9 mouse cellular contexts compared by ENCODE assay signal in the genomic region with DNA sequence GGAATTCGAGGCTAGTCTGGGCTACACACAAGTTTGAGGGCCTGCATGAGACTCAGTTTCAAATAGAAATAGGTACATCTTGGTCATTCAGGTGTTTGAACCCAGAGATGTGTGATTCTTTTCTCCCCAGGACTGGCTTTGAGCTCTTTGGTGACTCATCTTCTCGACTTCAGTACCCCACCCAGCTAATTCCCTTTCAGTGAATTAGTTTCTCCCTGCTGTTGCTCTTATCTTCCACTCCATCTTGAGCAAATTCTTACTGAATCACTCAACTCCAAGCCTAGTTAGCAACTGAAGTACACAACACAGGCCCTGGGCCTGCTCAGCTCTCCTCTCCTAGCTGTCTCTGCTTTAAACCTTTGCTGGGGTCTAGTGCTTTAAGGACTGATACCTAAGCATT. TPM values are rescaled to one million over a fixed set of nuclear protein-coding genes. Genes with fewer than 3 reads are reported as not detected.
DNase-seq lines count a peak whose midpoint lies in the region; ATAC-seq and TF ChIP-seq lines count a peak whose summit lies in the region.
"Had no signal": no experiment of that assay in that cellular context is flagged by ENCODE, and none has a peak within 500 bp of the region (broad histone marks: within the 10 kb centered on the region; RNA-seq: fewer than 3 reads in every experiment).

No protein-coding gene starts in this region.

- peak overlapping the region; percentile 85 for H3ac ChIP-seq in C2C12 (ENCODE audit: control insufficient read depth, insufficient read length, low read depth)

- H3K4me2 ChIP-seq in forebrain, embryonic 12.5 days = peak overlapping the region; percentile 74
- peak overlapping the region; percentile 85 for H3K4me2 ChIP-seq in liver, embryonic 14.5 days (ENCODE audit: low read depth)

- 70% methylated on average over 2 of the region's 2 CpGs for whole genome bisulfite sequencing in forebrain, embryonic 12.5 days
- 21% methylated on average over 2 of the region's 2 CpGs for WGBS in liver, embryonic 14.5 days (ENCODE audit: insufficient replicate concordance)

- ATAC-seq in forebrain, embryonic 12.5 days (ENCODE audit: low FRiP score) = no peak
- peak; percentile 6; the same call in 1 of the 2 replicates for ATAC-seq in liver, embryonic 14.5 days (ENCODE audit: insufficient read depth)

- no peak for TF ChIP-seq CTCF in C2C12 (IDR thresholded peaks at IDR 0.05; ENCODE audit: control insufficient read depth, insufficient read depth, insufficient read length)
- TF ChIP-seq CTCF in E14TG2a.4 (conservative IDR thresholded peaks at IDR 0.05; ENCODE audit: low read length) = no peak
- no peak for TF ChIP-seq CTCF in liver, embryonic 14.5 days (IDR thresholded peaks at IDR 0.05; ENCODE audit: low read depth)
- no peak for TF ChIP-seq CTCF in layer of hippocampus, adult 2 months (conservative IDR thresholded peaks at IDR 0.05)

- no peak overlapping the region for H3K27ac ChIP-seq in forebrain, embryonic 12.5 days
- peak overlapping the region; percentile 59 for H3K27ac ChIP-seq in liver, embryonic 14.5 days
- H3K27ac ChIP-seq in layer of hippocampus, adult 2 months = no peak overlapping the region

- H3K36me3 ChIP-seq in C2C12 (ENCODE audit: control insufficient read depth, insufficient read depth) (peaks cover 30% of the 10 kb centered on the region), E14TG2a.4 (ENCODE audit: insufficient read depth, low read length) (peaks cover 48% of the 10 kb centered on the region)
- peaks cover 25% of the 10 kb centered on the region for H3K36me3 ChIP-seq in forebrain, embryonic 12.5 days (replicated peaks)
- H3K36me3 ChIP-seq in liver, embryonic 14.5 days (replicated peaks; ENCODE audit: control insufficient read depth, insufficient read depth, low read depth) = peaks cover 22% of the 10 kb centered on the region

- H3K4me1 ChIP-seq in E14TG2a.4 (replicated peaks; ENCODE audit: low read depth, low read length) = peaks cover 62% of the 10 kb centered on the region
- H3K4me1 ChIP-seq in forebrain, embryonic 12.5 days = peaks cover 24% of the 10 kb centered on the region
- peaks cover 15 to 17% of the 10 kb centered on the region in 2 experiments for H3K4me1 ChIP-seq in liver, embryonic 14.5 days (replicated peaks; ENCODE audit: control insufficient read depth in 2 of 2, insufficient read depth in 2 of 2, low read length in 1 of 2)

- H3K27me3 ChIP-seq in C2C12 (ENCODE audit: control insufficient read depth, insufficient read depth, insufficient read length) (no peaks in the 10 kb centered on the region), E14TG2a.4 (ENCODE audit: insufficient read depth, low read length) (no peaks in the 10 kb centered on the region)
- no peaks in the 10 kb centered on the region; the same call in 1 of the 2 replicates for H3K27me3 ChIP-seq in forebrain, embryonic 12.5 days
- no peaks in the 10 kb centered on the region for H3K27me3 ChIP-seq in liver, embryonic 14.5 days (ENCODE audit: control insufficient read depth, insufficient read depth, low read length)

- peak; percentile 55 to 65 (median 62) for DNase-seq in liver, embryonic 14.5 days (ENCODE audit: low read depth in 3 of 3, low spot score in 3 of 3)
- DNase-seq in layer of hippocampus, postnatal 36 days = no peak
- no peak for DNase-seq in layer of hippocampus, adult 2 months (ENCODE audit: low spot score in 2 of 2)
- DNase-seq in frontal cortex, postnatal 10 days (ENCODE audit: low spot score in 2 of 2) = no peak
- DNase-seq in gastrocnemius, adult 8-10 months (ENCODE audit: low spot score in 2 of 2) = no peak
- DNase-seq: cerebellum, postnatal 25 days had no signal

- no peaks in the 10 kb centered on the region for H3K9me3 ChIP-seq in E14TG2a.4 (ENCODE audit: low read length)
- H3K9me3 ChIP-seq in forebrain, embryonic 12.5 days = no peaks in the 10 kb centered on the region
- no peaks in the 10 kb centered on the region for H3K9me3 ChIP-seq in liver, embryonic 14.5 days (ENCODE audit: control insufficient read depth, low read length)

- H3K4me3 ChIP-seq in C2C12 (ENCODE audit: insufficient read depth, poor library complexity, severe bottlenecking) (peak overlapping the region; percentile 94), E14TG2a.4 (replicated peaks; ENCODE audit: low read length) (peak overlapping the region; percentile 97)
- peak overlapping the region; percentile 86 for H3K4me3 ChIP-seq in forebrain, embryonic 12.5 days (replicated peaks)
- peak overlapping the region; percentile 77 to 82 for H3K4me3 ChIP-seq in liver, embryonic 14.5 days (ENCODE audit: insufficient read depth in 1 of 2, low read depth in 2 of 2, low read length in 2 of 2)
- H3K4me3 ChIP-seq in layer of hippocampus, adult 2 months = no peak overlapping the region; the same call in 1 of the 2 replicates

- no peak overlapping the region for H3K9ac ChIP-seq in forebrain, embryonic 12.5 days
- peak overlapping the region; percentile 72 for H3K9ac ChIP-seq in liver, embryonic 14.5 days (replicated peaks)

- peak; percentile 30 for TF ChIP-seq EP300 in liver, embryonic 14.5 days (IDR thresholded peaks at IDR 0.05; ENCODE audit: low read depth)

- H3K79me3 ChIP-seq in C2C12 (ENCODE audit: low read depth) = peaks cover 48% of the 10 kb centered on the region

- H3K79me2 ChIP-seq in C2C12 (ENCODE audit: control insufficient read depth, insufficient read depth) = peaks cover 63% of the 10 kb centered on the region

TF ChIP-seq in C2C12, 6 proteins besides CTCF, POLR2A, EP300 and RAD21:
- no peak for TF ChIP-seq MYOG (IDR thresholded peaks at IDR 0.05; ENCODE audit: control insufficient read depth, extremely low read depth, insufficient read length)
- no peak for TF ChIP-seq CEBPB (IDR thresholded peaks at IDR 0.05; ENCODE audit: low read depth)
- no peak for TF ChIP-seq USF1 (IDR thresholded peaks at IDR 0.05; ENCODE audit: low read depth)
- TF ChIP-seq FOSL1 (IDR thresholded peaks at IDR 0.05; ENCODE audit: insufficient read depth, low read length, poor library complexity, severe bottlenecking) = no peak
- no peak for TF ChIP-seq MAX (IDR thresholded peaks at IDR 0.05)
- TF ChIP-seq MYOD1 (IDR thresholded peaks at IDR 0.05; ENCODE audit: control insufficient read depth, insufficient read length, low read depth) = no peak
TF ChIP-seq in C2C12: peak in this region for 0.

RNA-seq across cellular contexts. Expression of a gene that starts 1.6 kb away (rescaled TPM):
- polyA plus RNA-seq in C2C12 (2012; fragmentation: generic; extraction: Trizol) = 271 TPM
- polyA plus RNA-seq in forebrain, embryonic 12.5 days (2016; fragmentation: Nextera tagmentation; extraction: Ambion mirVana) = 168 and 185 TPM in 2 replicates
- polyA plus RNA-seq in liver, embryonic 14.5 days (2012; rRNA removed) = 92.3 and 110 TPM in 2 replicates
- polyA plus RNA-seq in liver, embryonic 14.5 days (2014; fragmentation: Nextera tagmentation; extraction: Ambion mirVana) = 191 and 199 TPM in 2 replicates
- 10 to 100 TPM; 17.0 to 19.2 TPM for total RNA-seq in layer of hippocampus, postnatal 36 days (2021)
- 10 to 100 TPM; 17.9 to 20.4 TPM for total RNA-seq in layer of hippocampus, adult 2 months (2021)
- 10 to 100 TPM; 10.6 to 12.0 (median 11.7) TPM for total RNA-seq in gastrocnemius, adult 8-10 months (2022)

RNA-seq across cellular contexts. Expression of a gene that starts 17.6 kb away (rescaled TPM):
- polyA plus RNA-seq in C2C12 (2012; fragmentation: generic; extraction: Trizol) = 26.6 TPM
- 37.1 and 38.0 TPM in 2 replicates for polyA plus RNA-seq in forebrain, embryonic 12.5 days (2016; fragmentation: Nextera tagmentation; extraction: Ambion mirVana)
- 8.7 and 9.5 TPM in 2 replicates for polyA plus RNA-seq in liver, embryonic 14.5 days (2012; rRNA removed)
- polyA plus RNA-seq in liver, embryonic 14.5 days (2014; fragmentation: Nextera tagmentation; extraction: Ambion mirVana) = 6.9 TPM in 2 replicates
- total RNA-seq in layer of hippocampus, postnatal 36 days (2021) = 10 to 100 TPM; 53.0 to 54.8 TPM
- total RNA-seq in layer of hippocampus, adult 2 months (2021) = 10 to 100 TPM; 47.9 to 56.8 TPM
- total RNA-seq in gastrocnemius, adult 8-10 months (2022) = 10 to 100 TPM; 23.2 to 24.1 (median 23.6) TPM

RNA-seq across cellular contexts. Expression of a gene that starts 24.6 kb away (rescaled TPM):
- polyA plus RNA-seq in C2C12 (2012; fragmentation: generic; extraction: Trizol) = 114 TPM
- 9.4 and 10.7 TPM in 2 replicates for polyA plus RNA-seq in forebrain, embryonic 12.5 days (2016; fragmentation: Nextera tagmentation; extraction: Ambion mirVana)
- polyA plus RNA-seq in liver, embryonic 14.5 days (2012; rRNA removed) = 8.6 and 11.3 TPM in 2 replicates
- 8.7 and 8.9 TPM in 2 replicates for polyA plus RNA-seq in liver, embryonic 14.5 days (2014; fragmentation: Nextera tagmentation; extraction: Ambion mirVana)
- 1 to 10 TPM; 7.6 to 7.7 TPM for total RNA-seq in layer of hippocampus, postnatal 36 days (2021)
- total RNA-seq in layer of hippocampus, adult 2 months (2021) = 10 to 100 TPM in 1 of 2 experiments, 1 to 10 TPM in 1; 8.1 to 12.4 TPM
- total RNA-seq in gastrocnemius, adult 8-10 months (2022) = 10 to 100 TPM; 14.6 to 17.2 (median 15.6) TPM

RNA-seq across cellular contexts. Expression of a gene that starts 50.1 kb away (rescaled TPM):
- 0.56 TPM for polyA plus RNA-seq in C2C12 (2012; fragmentation: generic; extraction: Trizol)
- 0.91 and 0.96 TPM in 2 replicates for polyA plus RNA-seq in forebrain, embryonic 12.5 days (2016; fragmentation: Nextera tagmentation; extraction: Ambion mirVana)
- 0.09 and 0.19 TPM in 2 replicates for polyA plus RNA-seq in liver, embryonic 14.5 days (2012; rRNA removed)
- 0.18 and 0.47 TPM in 2 replicates for polyA plus RNA-seq in liver, embryonic 14.5 days (2014; fragmentation: Nextera tagmentation; extraction: Ambion mirVana)
- 1 to 10 TPM in 1 of 2 experiments, under 1 TPM in 1; 1.00 to 1.4 TPM for total RNA-seq in layer of hippocampus, postnatal 36 days (2021)
- under 1 TPM; 0.42 to 0.84 TPM for total RNA-seq in layer of hippocampus, adult 2 months (2021)
- under 1 TPM in 2 of 4 experiments, not detected in 2; 0.15 to 0.16 TPM for total RNA-seq in gastrocnemius, adult 8-10 months (2022)

Comparison
In these comparisons a context has a peak if more than half of its experiments do, and no peak if none do; other contexts are left out.
1. DNase-seq: peak in liver, embryonic 14.5 days (3 of 3); none in layer of hippocampus, postnatal 36 days (0 of 2), layer of hippocampus, adult 2 months (0 of 2), frontal cortex, postnatal 10 days (0 of 2) and gastrocnemius, adult 8-10 months (0 of 2).